1 mouse cellular context compared by ENCODE assay signal in the genomic region with DNA sequence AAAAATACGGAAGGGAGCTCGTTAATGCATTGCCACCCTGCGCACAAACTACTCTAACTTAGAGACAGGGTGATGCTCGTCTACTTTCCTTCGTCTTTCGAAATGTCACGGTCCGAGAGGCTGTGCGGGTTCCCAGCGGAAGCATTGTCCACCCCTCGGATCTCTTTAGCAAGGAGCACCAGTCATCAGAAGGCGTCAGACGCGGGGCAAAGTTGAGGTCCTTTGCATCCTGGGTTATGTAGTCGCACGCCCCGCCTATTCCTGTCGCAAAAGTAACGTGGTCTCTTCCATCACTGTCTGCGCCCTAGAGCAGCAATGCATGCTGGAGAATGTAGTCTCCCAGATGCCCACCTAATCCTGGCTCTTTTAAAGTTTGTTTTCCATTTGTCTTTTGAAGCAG.
TF ChIP-seq lines count a peak whose summit lies in the region.

No protein-coding gene starts in this region.

TF ChIP-seq in myocyte, 11 proteins besides CTCF, POLR2A, EP300 and RAD21 (continued from another document):
- TF ChIP-seq POLR2AphosphoS2 (IDR thresholded peaks at IDR 0.05; ENCODE audit: insufficient read length, low read depth): peak; percentile 70
- no peak for TF ChIP-seq REST (IDR thresholded peaks at IDR 0.05; ENCODE audit: insufficient read depth, insufficient read length)
